Mouse (Mus musculus): ENCODE results near the gene Ctsll3. TPM values are rescaled to one million over a fixed set of nuclear protein-coding genes. Genes with fewer than 3 reads are reported as not detected.

Gene Ctsll3
- polyA plus RNA-seq, 1 experiment from 2014 or later, result not detected

Other genes with a start within 250 kb of the Ctsll3 start
- 12.5 and 15.8 TPM in 2 replicates for gene Dapk1, start 200.9 kb downstream of the Ctsll3 start, polyA plus RNA-seq (2016; fragmentation: Nextera tagmentation; extraction: Ambion mirVana)
- gene BC051665, start 16.5 kb downstream of the Ctsll3 start, polyA plus RNA-seq (2016; fragmentation: Nextera tagmentation; extraction: Ambion mirVana), result not detected in 2 replicates
- gene 4930486L24Rik, start 61.6 kb upstream of the Ctsll3 start, polyA plus RNA-seq (2016; fragmentation: Nextera tagmentation; extraction: Ambion mirVana), result 0.20 TPM in 1 of 2 replicates, not detected in the other
- 0.45 and 0.68 TPM in 2 replicates for gene Gm49392, start 94.0 kb upstream of the Ctsll3 start, polyA plus RNA-seq (2016; fragmentation: Nextera tagmentation; extraction: Ambion mirVana)
- 5.3 and 7.0 TPM in 2 replicates for gene Ctla2b, start 94.6 kb upstream of the Ctsll3 start, polyA plus RNA-seq (2016; fragmentation: Nextera tagmentation; extraction: Ambion mirVana)
- not detected in 2 replicates for gene Tpbpb, start 102.0 kb upstream of the Ctsll3 start, polyA plus RNA-seq (2016; fragmentation: Nextera tagmentation; extraction: Ambion mirVana)
- gene Gm49393, start 132.7 kb upstream of the Ctsll3 start, polyA plus RNA-seq (2016; fragmentation: Nextera tagmentation; extraction: Ambion mirVana), result not detected in 2 replicates
- 2.2 and 4.6 TPM in 2 replicates for gene Gm49391, start 133.7 kb upstream of the Ctsll3 start, polyA plus RNA-seq (2016; fragmentation: Nextera tagmentation; extraction: Ambion mirVana)
- 74.9 and 87.4 TPM in 2 replicates for gene Ctla2a, start 133.8 kb upstream of the Ctsll3 start, polyA plus RNA-seq (2016; fragmentation: Nextera tagmentation; extraction: Ambion mirVana)
- not detected in 2 replicates for gene Tpbpa, start 139.1 kb upstream of the Ctsll3 start, polyA plus RNA-seq (2016; fragmentation: Nextera tagmentation; extraction: Ambion mirVana)
- 0.26 and 0.40 TPM in 2 replicates for gene Ctsj, start 203.1 kb upstream of the Ctsll3 start, polyA plus RNA-seq (2016; fragmentation: Nextera tagmentation; extraction: Ambion mirVana)
- not detected in 2 replicates for gene Ctsq, start 237.8 kb upstream of the Ctsll3 start, polyA plus RNA-seq (2016; fragmentation: Nextera tagmentation; extraction: Ambion mirVana)